Mouse (Mus musculus) heart, postnatal 0 days (tissue): ENCODE measurements around the gene Fbf1.

Experiments
- CTCF ChIP-seq: IDR thresholded peaks from 2 replicates; pipeline ENCODE4 v1.5.1; 2016; ENCODE audit warnings: antibody characterized with exemption, control low read depth, low read depth
- EP300 ChIP-seq: IDR thresholded peaks from 2 replicates; pipeline ENCODE4 v1.6.1; 2016; ENCODE audit warnings: antibody characterized with exemption, low read depth

DNA sequence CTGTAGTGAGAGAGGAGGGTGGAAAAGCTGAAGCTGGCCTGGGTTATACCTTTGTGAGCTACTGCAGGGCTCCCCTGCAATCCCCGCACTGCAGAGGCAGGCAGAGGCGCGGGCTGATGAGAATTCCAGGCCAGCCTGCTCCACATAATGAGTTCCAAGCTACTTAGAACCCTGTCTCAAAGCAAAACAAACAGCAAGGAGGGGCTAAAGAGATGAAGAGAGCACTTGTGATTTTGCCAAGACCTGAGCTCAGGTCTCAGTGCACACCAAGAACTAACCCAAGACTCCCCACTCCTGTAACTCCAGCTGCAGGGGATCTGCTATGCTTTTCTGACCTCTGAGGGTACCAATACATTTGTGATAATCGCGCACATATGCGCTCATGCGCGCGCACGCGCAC lies 18.4 kb upstream of the Fbf1 start:
- TF ChIP-seq CTCF (no peak), EP300 (no peak)
